Mouse (Mus musculus): ENCODE data around the gene Epb41l4b.

DNA sequence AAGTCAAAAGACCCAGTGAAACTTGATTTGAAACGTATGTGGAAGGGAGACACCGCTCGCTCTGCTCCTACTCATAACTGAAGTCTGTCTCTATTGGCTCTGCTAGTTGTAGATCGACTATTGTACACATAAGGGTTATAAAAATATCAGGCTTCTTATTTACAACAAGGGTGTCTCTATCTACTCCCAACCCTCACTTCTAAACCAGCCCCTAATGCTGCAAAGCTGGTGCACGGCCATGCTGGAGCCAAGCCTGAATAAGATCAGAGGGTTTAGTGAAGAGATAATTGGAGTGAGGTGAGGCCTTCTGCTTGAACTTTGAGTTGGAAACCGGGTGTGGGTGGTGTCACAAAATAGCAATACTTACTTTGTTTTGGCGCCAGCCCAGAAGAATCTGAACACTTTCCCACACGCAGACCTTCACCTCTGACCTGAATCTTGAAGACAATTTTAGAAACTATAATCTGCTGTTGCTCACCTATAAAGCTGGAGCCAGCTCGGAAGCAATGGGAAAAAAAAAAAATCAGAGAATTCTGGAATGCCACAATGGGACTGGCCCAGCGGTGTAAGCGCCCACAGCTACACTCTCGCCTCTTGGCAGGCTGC, 181.8 kb downstream of the Epb41l4b start:
- TF ChIP-seq CTCF (IDR thresholded peaks at IDR 0.05; ENCODE audit: insufficient read depth, low read depth, low read length) (no peak), POLR2A (IDR thresholded peaks at IDR 0.05; ENCODE audit: insufficient read depth, low read depth, low read length) (no peak)

Measured in olfactory bulb, adult 2 months (tissue).